Mouse (Mus musculus): ENCODE data around the gene Plce1. TPM values are rescaled to one million over a fixed set of nuclear protein-coding genes. Genes with fewer than 3 reads are reported as not detected.

The Plce1 gene
- total RNA-seq, 2 experiments from 2014 or later: 9.7 to 10.4 TPM

GRCm38 (mm10) chr19:38744546-38744945 is 263.6 kb downstream of the Plce1 start:
- no peak for DNase-seq

GRCm38 (mm10) chr19:38745810-38746491 is 265.0 kb downstream of the Plce1 start:
- no peak for DNase-seq

GRCm38 (mm10) chr19:38746492-38747014 is 265.6 kb downstream of the Plce1 start:
- no peak for DNase-seq

- no peak for DNase-seq
Observed at GRCm38 (mm10) chr19:38750192-38750591, 269.3 kb downstream of the Plce1 start.

GRCm38 (mm10) chr19:38757161-38757560 is 276.3 kb downstream of the Plce1 start:
- no peak for DNase-seq

GRCm38 (mm10) chr19:38758056-38758455 is 277.1 kb downstream of the Plce1 start:
- no peak for DNase-seq

GRCm38 (mm10) chr19:38758685-38759472 is 278.0 kb downstream of the Plce1 start:
- no peak for DNase-seq

- DNase-seq: no peak
Observed at GRCm38 (mm10) chr19:38760441-38760840, 279.5 kb downstream of the Plce1 start.

- no peak for DNase-seq
Observed at GRCm38 (mm10) chr19:38766306-38766705, 285.4 kb downstream of the Plce1 start.

GRCm38 (mm10) chr19:38775548-38775947 is 294.6 kb downstream of the Plce1 start:
- DNase-seq: peak; percentile 15 to 26

GRCm38 (mm10) chr19:38778805-38779204 is 297.9 kb downstream of the Plce1 start:
- DNase-seq: peak; percentile 55 to 62

GRCm38 (mm10) chr19:38783542-38783941 is 302.6 kb downstream of the Plce1 start:
- no peak for DNase-seq

- peak; percentile 4 to 9 for DNase-seq
Observed at GRCm38 (mm10) chr19:38787756-38788155, 306.8 kb downstream of the Plce1 start.

GRCm38 (mm10) chr19:38793563-38794045 is 312.7 kb downstream of the Plce1 start:
- no peak for DNase-seq

GRCm38 (mm10) chr19:38796546-38796945 is 315.6 kb downstream of the Plce1 start:
- no peak for DNase-seq

- peak; percentile 50 to 53 for DNase-seq
Observed at GRCm38 (mm10) chr19:38798291-38798690, 317.4 kb downstream of the Plce1 start.

- DNase-seq: peak; percentile 8 to 19
Observed at GRCm38 (mm10) chr19:38798801-38799200, 317.9 kb downstream of the Plce1 start.

- DNase-seq: no peak
Observed at GRCm38 (mm10) chr19:38818191-38818590, 337.3 kb downstream of the Plce1 start.

- peak; percentile 94 to 95 for DNase-seq
Observed at GRCm38 (mm10) chr19:38818766-38819426, 338.0 kb downstream of the Plce1 start, which contains the start of gene Noc3l. TSS of gene Noc3l (minus strand) at chr19:38819237.

- no peak for DNase-seq
Observed at GRCm38 (mm10) chr19:38819427-38819802, 338.5 kb downstream of the Plce1 start.

GRCm38 (mm10) chr19:38820186-38820804 is 339.4 kb downstream of the Plce1 start:
- no peak for DNase-seq

GRCm38 (mm10) chr19:38833224-38833623 is 352.3 kb downstream of the Plce1 start:
- DNase-seq: no peak
